In the genomic region with DNA sequence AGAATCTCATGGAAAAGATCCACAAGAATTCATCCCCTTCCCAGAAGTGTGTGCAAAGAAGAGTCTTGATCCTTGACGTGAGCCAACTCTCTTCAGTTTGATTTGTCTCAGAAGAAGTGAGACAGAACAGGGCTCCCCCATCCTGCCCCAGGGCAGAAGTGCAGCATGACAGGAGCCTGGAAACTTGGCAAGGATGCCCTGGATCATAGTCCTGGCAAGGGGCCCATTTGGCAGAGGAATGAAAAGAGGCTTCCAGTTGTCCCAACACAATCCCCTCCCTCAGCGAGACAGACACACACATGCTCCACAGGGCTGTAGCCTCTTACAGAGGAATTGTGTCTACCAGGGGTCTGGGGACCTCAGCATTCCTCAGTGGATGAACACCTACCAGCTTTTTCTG, we compare ENCODE assay signal across 10 mouse cellular contexts.
DNase-seq lines count a peak whose midpoint lies in the region; ATAC-seq lines count a peak whose summit lies in the region.
"Had no signal": no experiment of that assay in that cellular context is flagged by ENCODE, and none has a peak within 500 bp of the region (broad histone marks: within the 10 kb centered on the region; RNA-seq: fewer than 3 reads in every experiment).

No protein-coding gene starts in this region.

- peaks cover 8% of the 10 kb centered on the region; the same call in 1 of the 2 replicates for H3K27me3 ChIP-seq in embryonic facial prominence, embryonic 13.5 days
- peaks cover 51% of the 10 kb centered on the region for H3K27me3 ChIP-seq in embryonic facial prominence, embryonic 10.5 days (replicated peaks; ENCODE audit: low read depth, poor library complexity, severe bottlenecking)
- H3K27me3 ChIP-seq in midbrain, embryonic 16.5 days (ENCODE audit: control insufficient read depth, insufficient read depth, low read depth, low read length) = no peaks in the 10 kb centered on the region
- H3K27me3 ChIP-seq in midbrain, embryonic 10.5 days (ENCODE audit: low read depth, poor library complexity, severe bottlenecking) = no peaks in the 10 kb centered on the region

- no peak overlapping the region for H3K4me3 ChIP-seq in embryonic facial prominence, embryonic 13.5 days
- H3K4me3 ChIP-seq in embryonic facial prominence, embryonic 10.5 days = no peak overlapping the region
- no peak overlapping the region for H3K4me3 ChIP-seq in midbrain, embryonic 16.5 days (ENCODE audit: low read depth, low read length)
- H3K4me3 ChIP-seq in midbrain, embryonic 10.5 days = no peak overlapping the region
- H3K4me3 ChIP-seq: myocyte had no signal

- DNase-seq in embryonic facial prominence, embryonic 10.5 days (ENCODE audit: low spot score) = no peak
- no peak for DNase-seq in midbrain, embryonic 10.5 days (ENCODE audit: low spot score)
- DNase-seq in gastrocnemius, postnatal 14 days = peak; percentile 38
- DNase-seq in kidney, postnatal 14 days = peak; percentile 89
- DNase-seq in ovary, postnatal 36 days (ENCODE audit: low spot score) = peak; percentile 40
- no peak for DNase-seq in spleen, adult 12 weeks (ENCODE audit: low spot score)

- WGBS in embryonic facial prominence, embryonic 13.5 days = 33% methylated on average over 2 of the region's 2 CpGs
- 75% methylated on average over 2 of the region's 2 CpGs for WGBS in embryonic facial prominence, embryonic 10.5 days
- WGBS in midbrain, embryonic 16.5 days = 49% methylated on average over 2 of the region's 2 CpGs
- WGBS in midbrain, embryonic 10.5 days = 80% methylated on average over 2 of the region's 2 CpGs

- H3K4me2 ChIP-seq in embryonic facial prominence, embryonic 13.5 days = no peak overlapping the region
- no peak overlapping the region for H3K4me2 ChIP-seq in midbrain, embryonic 16.5 days (ENCODE audit: low read length)

- intact Hi-C loops in gastrocnemius, postnatal 14 days (cut with DNase I; ENCODE audit: low total_unique reads) = no loop called here

- H3K4me1 ChIP-seq in embryonic facial prominence, embryonic 13.5 days = peaks cover 27% of the 10 kb centered on the region
- peaks cover 9% of the 10 kb centered on the region for H3K4me1 ChIP-seq in embryonic facial prominence, embryonic 10.5 days
- H3K4me1 ChIP-seq in midbrain, embryonic 16.5 days (ENCODE audit: control insufficient read depth, insufficient read depth, low read length) = no peaks in the 10 kb centered on the region
- peaks cover 8% of the 10 kb centered on the region for H3K4me1 ChIP-seq in midbrain, embryonic 10.5 days

- ATAC-seq in embryonic facial prominence, embryonic 13.5 days (ENCODE audit: insufficient number of reproducible peaks, insufficient read depth, low FRiP score, low TSS enrichment, low read depth) = peak; percentile 28; the same call in 1 of the 2 replicates
- peak; percentile 21; the same call in 1 of the 2 replicates for ATAC-seq in midbrain, embryonic 16.5 days

- no peak overlapping the region for H3K9ac ChIP-seq in embryonic facial prominence, embryonic 13.5 days
- no peak overlapping the region for H3K9ac ChIP-seq in midbrain, embryonic 16.5 days (ENCODE audit: low read depth, low read length)

- H3K9me3 ChIP-seq in embryonic facial prominence, embryonic 13.5 days = no peaks in the 10 kb centered on the region
- no peaks in the 10 kb centered on the region for H3K9me3 ChIP-seq in embryonic facial prominence, embryonic 10.5 days
- H3K9me3 ChIP-seq in midbrain, embryonic 16.5 days (replicated peaks; ENCODE audit: control insufficient read depth, low read length, poor library complexity, severe bottlenecking) = no peaks in the 10 kb centered on the region
- no peaks in the 10 kb centered on the region for H3K9me3 ChIP-seq in midbrain, embryonic 10.5 days (replicated peaks)

- H3K36me3 ChIP-seq in embryonic facial prominence, embryonic 13.5 days = no peaks in the 10 kb centered on the region
- H3K36me3 ChIP-seq in embryonic facial prominence, embryonic 10.5 days (replicated peaks) = no peaks in the 10 kb centered on the region
- H3K36me3 ChIP-seq in midbrain, embryonic 16.5 days (ENCODE audit: control insufficient read depth, insufficient read depth, low read length) = no peaks in the 10 kb centered on the region
- no peaks in the 10 kb centered on the region for H3K36me3 ChIP-seq in midbrain, embryonic 10.5 days

- peak overlapping the region; percentile 60; the same call in 1 of the 2 replicates for H3K27ac ChIP-seq in embryonic facial prominence, embryonic 13.5 days
- no peak overlapping the region for H3K27ac ChIP-seq in embryonic facial prominence, embryonic 10.5 days (replicated peaks)
- H3K27ac ChIP-seq in midbrain, embryonic 16.5 days (ENCODE audit: low read length) = no peak overlapping the region
- H3K27ac ChIP-seq in midbrain, embryonic 10.5 days (replicated peaks) = no peak overlapping the region
- H3K27ac ChIP-seq: kidney, postnatal 0 days had no signal

Comparison
In these comparisons a context has a peak if more than half of its experiments do, and no peak if none do; other contexts are left out.
1. DNase-seq: peak in gastrocnemius, postnatal 14 days (single experiment), kidney, postnatal 14 days (single experiment) and ovary, postnatal 36 days (single experiment); none in embryonic facial prominence, embryonic 10.5 days (single experiment), midbrain, embryonic 10.5 days (single experiment) and spleen, adult 12 weeks (single experiment).